Comparison of ENCODE assay signal across 22 mouse cellular contexts in the genomic region with DNA sequence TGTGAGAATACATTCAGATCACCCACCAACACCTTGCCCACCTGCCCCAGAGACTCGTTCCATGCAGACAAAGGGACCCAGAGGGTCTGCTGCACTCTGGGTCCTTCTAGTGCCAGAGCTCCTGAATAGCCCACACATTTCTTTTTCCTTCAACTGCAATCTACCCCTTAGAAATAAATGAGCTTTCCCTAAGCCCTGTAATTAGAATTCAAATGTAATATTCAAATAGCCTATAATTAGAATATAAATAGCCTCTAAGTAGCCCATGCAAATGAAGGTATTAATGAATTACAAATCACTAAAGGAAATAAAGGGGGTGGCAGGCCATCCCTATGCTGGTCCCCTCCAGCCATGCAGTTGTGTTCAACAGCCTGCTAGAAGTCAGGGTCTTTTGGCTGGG. TPM values are rescaled to one million over a fixed set of nuclear protein-coding genes. Genes with fewer than 3 reads are reported as not detected.
A peak's percentile ranks its signal among the peaks of the same experiment; 100 is the strongest.
DNase-seq lines count a peak whose midpoint lies in the region; ATAC-seq lines count a peak whose summit lies in the region.
"Had no signal": no experiment of that assay in that cellular context is flagged by ENCODE, and none has a peak within 500 bp of the region (broad histone marks: within the 10 kb centered on the region; RNA-seq: fewer than 3 reads in every experiment).

No protein-coding gene starts in this region.

- H3K36me3 ChIP-seq in kidney, embryonic 14.5 days (ENCODE audit: control insufficient read depth, insufficient read depth, low read length), result no peaks in the 10 kb centered on the region
- H3K36me3 ChIP-seq in forebrain, embryonic 12.5 days (replicated peaks), result no peaks in the 10 kb centered on the region
- H3K36me3 ChIP-seq in hindbrain, embryonic 14.5 days (replicated peaks; ENCODE audit: control insufficient read depth, insufficient read depth), result no peaks in the 10 kb centered on the region
- H3K36me3 ChIP-seq in neural tube, embryonic 12.5 days, result no peaks in the 10 kb centered on the region
- H3K36me3 ChIP-seq: heart, embryonic 12.5 days had no signal

- H3K4me1 ChIP-seq in kidney, embryonic 14.5 days (ENCODE audit: control insufficient read depth, insufficient read depth, low read length), result peaks cover 10% of the 10 kb centered on the region; the same call in 1 of the 2 replicates
- peaks cover 30% of the 10 kb centered on the region for H3K4me1 ChIP-seq in forebrain, embryonic 12.5 days
- 0 out of 2 replicates have a peak, but pooled peaks cover 9% of the 10 kb centered on the region for H3K4me1 ChIP-seq in hindbrain, embryonic 14.5 days (replicated peaks; ENCODE audit: control insufficient read depth, insufficient read depth, low read length)
- peaks cover 4% of the 10 kb centered on the region; the same call in 1 of the 2 replicates for H3K4me1 ChIP-seq in neural tube, embryonic 12.5 days

- ATAC-seq in kidney, embryonic 14.5 days (ENCODE audit: low FRiP score, low TSS enrichment), result no peak
- ATAC-seq in forebrain, embryonic 12.5 days (ENCODE audit: low FRiP score), result peak; percentile 73
- ATAC-seq in hindbrain, embryonic 14.5 days (ENCODE audit: low FRiP score), result peak; percentile 84
- ATAC-seq in neural tube, embryonic 12.5 days (ENCODE audit: low FRiP score, low read depth), result peak; percentile 78

- no peaks in the 10 kb centered on the region for H3K9me3 ChIP-seq in kidney, embryonic 14.5 days (ENCODE audit: control insufficient read depth, low read length)
- H3K9me3 ChIP-seq in forebrain, embryonic 12.5 days, result no peaks in the 10 kb centered on the region
- H3K9me3 ChIP-seq in hindbrain, embryonic 14.5 days (ENCODE audit: control insufficient read depth, low read length), result no peaks in the 10 kb centered on the region
- no peaks in the 10 kb centered on the region for H3K9me3 ChIP-seq in neural tube, embryonic 12.5 days
- H3K9me3 ChIP-seq: heart, embryonic 12.5 days had no signal

- WGBS in kidney, embryonic 14.5 days, result 44% methylated on average over 1 of the region's 1 CpGs
- 5% methylated on average over 1 of the region's 1 CpGs for WGBS in forebrain, embryonic 12.5 days
- WGBS in hindbrain, embryonic 14.5 days, result 13% methylated on average over 1 of the region's 1 CpGs
- 25% methylated on average over 1 of the region's 1 CpGs for WGBS in neural tube, embryonic 12.5 days

- no peak overlapping the region for H3K4me3 ChIP-seq in kidney, embryonic 14.5 days (ENCODE audit: low read length)
- no peak overlapping the region for H3K4me3 ChIP-seq in forebrain, embryonic 12.5 days (replicated peaks)
- H3K4me3 ChIP-seq in hindbrain, embryonic 14.5 days (replicated peaks; ENCODE audit: low read length), result no peak overlapping the region
- H3K4me3 ChIP-seq in neural tube, embryonic 12.5 days, result no peak overlapping the region
- H3K4me3 ChIP-seq: heart, embryonic 12.5 days had no signal

- no peak for DNase-seq in kidney, postnatal 14 days
- DNase-seq in hindbrain, embryonic 14.5 days (ENCODE audit: low spot score), result no peak
- no peak for DNase-seq in ovary, postnatal 10 days (ENCODE audit: low spot score)
- no peak for DNase-seq in left cerebral cortex, adult 18-20 months (ENCODE audit: low spot score in 2 of 2)
- no peak for DNase-seq in cerebellum, adult 9-10 months
- DNase-seq: adrenal gland, postnatal 14 days; B cell, adult 2 months; cerebellum, postnatal 36 days; gastrocnemius, postnatal 25 days; kidney, postnatal 36 days; spleen, adult 18-20 months; thymus, adult 2 months had no signal

- H3K4me2 ChIP-seq in kidney, embryonic 14.5 days (replicated peaks; ENCODE audit: low read depth, low read length), result no peak overlapping the region
- H3K4me2 ChIP-seq in forebrain, embryonic 12.5 days, result no peak overlapping the region
- H3K4me2 ChIP-seq in hindbrain, embryonic 14.5 days (replicated peaks), result no peak overlapping the region
- H3K4me2 ChIP-seq in neural tube, embryonic 12.5 days (replicated peaks), result no peak overlapping the region
- H3K4me2 ChIP-seq: heart, embryonic 12.5 days had no signal

- H3K9ac ChIP-seq in kidney, embryonic 14.5 days (ENCODE audit: low read depth, low read length), result no peak overlapping the region
- no peak overlapping the region for H3K9ac ChIP-seq in forebrain, embryonic 12.5 days
- no peak overlapping the region for H3K9ac ChIP-seq in hindbrain, embryonic 14.5 days
- no peak overlapping the region for H3K9ac ChIP-seq in neural tube, embryonic 12.5 days
- H3K9ac ChIP-seq: heart, embryonic 12.5 days had no signal

- H3K27ac ChIP-seq in kidney, embryonic 14.5 days (ENCODE audit: low read depth, low read length), result peak overlapping the region; percentile 51; the same call in 1 of the 2 replicates
- no peak overlapping the region for H3K27ac ChIP-seq in forebrain, embryonic 12.5 days
- H3K27ac ChIP-seq in hindbrain, embryonic 14.5 days, result peak overlapping the region; percentile 56; the same call in 1 of the 2 replicates
- no peak overlapping the region for H3K27ac ChIP-seq in neural tube, embryonic 12.5 days
- H3K27ac ChIP-seq: macrophage had no signal

- H3K27me3 ChIP-seq in kidney, embryonic 14.5 days (ENCODE audit: control insufficient read depth, insufficient read depth, low read length), result no peaks in the 10 kb centered on the region
- H3K27me3 ChIP-seq in forebrain, embryonic 12.5 days, result peaks cover 28% of the 10 kb centered on the region
- H3K27me3 ChIP-seq in hindbrain, embryonic 14.5 days (ENCODE audit: control insufficient read depth, insufficient read depth, low read length), result no peaks in the 10 kb centered on the region
- no peaks in the 10 kb centered on the region for H3K27me3 ChIP-seq in neural tube, embryonic 12.5 days (replicated peaks)
- H3K27me3 ChIP-seq: heart, embryonic 12.5 days had no signal

RNA-seq across cellular contexts. Expression of gene Gm42906, which starts 18.7 kb away (rescaled TPM):
- polyA plus RNA-seq in kidney, embryonic 14.5 days (2014; fragmentation: Nextera tagmentation; extraction: Ambion mirVana), result not detected in 2 replicates
- polyA plus RNA-seq in forebrain, embryonic 12.5 days (2016; fragmentation: Nextera tagmentation; extraction: Ambion mirVana), result not detected in 2 replicates
- not detected in 2 replicates for polyA plus RNA-seq in hindbrain, embryonic 14.5 days (2014; fragmentation: Nextera tagmentation; extraction: Ambion mirVana)
- not detected in 2 replicates for polyA plus RNA-seq in neural tube, embryonic 12.5 days (2016; fragmentation: Nextera tagmentation; extraction: Ambion mirVana)
- total RNA-seq in left cerebral cortex, adult 18-20 months (2021), result 1 to 10 TPM in 1 of 2 experiments, not detected in 1; 1.1 TPM
- total RNA-seq: adrenal gland, postnatal 14 days; ES-E14; hematopoietic stem cell, adult 5-6 weeks; layer of hippocampus, postnatal 14 days; left cerebral cortex, postnatal 36 days had no signal
- polyA plus RNA-seq: embryonic facial prominence, embryonic 11.5 days; heart, embryonic 12.5 days; macrophage; thymus, adult 2 months had no signal

Comparison
In these comparisons a context has a peak if more than half of its experiments do, and no peak if none do; other contexts are left out.
1. H3K27ac ChIP-seq: peak in kidney, embryonic 14.5 days (single experiment) and hindbrain, embryonic 14.5 days (single experiment); none in forebrain, embryonic 12.5 days (single experiment) and neural tube, embryonic 12.5 days (single experiment).